Mouse (Mus musculus) c-Kit-positive CD71-negative TER-119-negative erythroid progenitor cells, embryonic 14.5 days (primary cell): ENCODE data around the gene Carmil1.
A peak's percentile ranks its signal among the peaks of the same experiment; 100 is the strongest.

Source experiments
- DNase-seq: peaks from one replicate; pipeline ENCODE4 v3.0.0-alpha.2; 2013; ENCODE audit warnings: low read depth

The Carmil1 gene

GRCm38 (mm10) chr13:24260751-24261591, 19.6 kb downstream of the Carmil1 start:
- no peak for DNase-seq

GRCm38 (mm10) chr13:24257809-24258208, 22.8 kb downstream of the Carmil1 start:
- no peak for DNase-seq

GRCm38 (mm10) chr13:24253989-24254388, 26.6 kb downstream of the Carmil1 start:
- DNase-seq = peak; percentile 50

- DNase-seq = no peak
These were observed 27.0 kb downstream of the Carmil1 start for GRCm38 (mm10) chr13:24253551-24253950.

- DNase-seq = no peak
These were observed 29.4 kb downstream of the Carmil1 start for GRCm38 (mm10) chr13:24251236-24251635.

GRCm38 (mm10) chr13:24247928-24248327, 32.7 kb downstream of the Carmil1 start:
- DNase-seq = no peak

GRCm38 (mm10) chr13:24247441-24247840, 33.2 kb downstream of the Carmil1 start:
- no peak for DNase-seq

- no peak for DNase-seq
These were observed 34.3 kb downstream of the Carmil1 start for GRCm38 (mm10) chr13:24246266-24246665.

- DNase-seq = no peak
These were observed 36.0 kb downstream of the Carmil1 start for GRCm38 (mm10) chr13:24244613-24245012.

- no peak for DNase-seq
These were observed 36.6 kb downstream of the Carmil1 start for GRCm38 (mm10) chr13:24243964-24244363.

- no peak for DNase-seq
These were observed 38.0 kb downstream of the Carmil1 start for GRCm38 (mm10) chr13:24242429-24243106.

- DNase-seq = no peak
These were observed 39.4 kb downstream of the Carmil1 start for GRCm38 (mm10) chr13:24241201-24241600.

- DNase-seq = no peak
These were observed 40.2 kb downstream of the Carmil1 start for GRCm38 (mm10) chr13:24240430-24240829.

- no peak for DNase-seq
These were observed 42.0 kb downstream of the Carmil1 start for GRCm38 (mm10) chr13:24238456-24239120.

GRCm38 (mm10) chr13:24236736-24237135, 43.9 kb downstream of the Carmil1 start:
- DNase-seq = no peak

GRCm38 (mm10) chr13:24232750-24233149, 47.8 kb downstream of the Carmil1 start:
- DNase-seq = no peak

- DNase-seq = no peak
These were observed 48.7 kb downstream of the Carmil1 start for GRCm38 (mm10) chr13:24231746-24232483.

GRCm38 (mm10) chr13:24231146-24231545, 49.4 kb downstream of the Carmil1 start:
- DNase-seq = no peak

GRCm38 (mm10) chr13:24230541-24231095, 50.0 kb downstream of the Carmil1 start:
- DNase-seq = no peak

GRCm38 (mm10) chr13:24223425-24224201, 57.0 kb downstream of the Carmil1 start:
- DNase-seq = no peak

- DNase-seq = no peak
These were observed 60.1 kb downstream of the Carmil1 start for GRCm38 (mm10) chr13:24220441-24220970.
